ENCODE assay signal across 11 mouse cellular contexts in the genomic region with DNA sequence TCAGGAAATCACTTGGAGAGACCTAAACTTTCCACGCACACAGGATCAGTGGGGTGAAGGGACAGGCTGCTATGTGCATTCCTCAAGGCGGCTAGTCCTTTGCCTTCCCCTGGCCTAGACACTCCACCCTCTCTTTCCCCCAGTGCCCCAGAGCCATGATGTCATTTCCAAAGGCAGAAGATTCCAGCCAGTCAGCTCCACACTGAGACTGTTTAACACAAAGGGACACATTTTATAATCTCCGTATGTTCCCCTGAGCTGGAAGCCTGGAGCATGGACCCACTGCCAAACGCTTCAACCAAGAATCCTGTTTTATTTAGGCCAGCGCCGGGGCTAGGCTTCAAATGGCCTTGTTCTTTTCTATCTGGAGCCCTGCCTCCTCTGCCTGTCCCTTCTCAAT.
A peak's percentile ranks its signal among the peaks of the same experiment; 100 is the strongest.
DNase-seq lines count a peak whose midpoint lies in the region; ATAC-seq and TF ChIP-seq lines count a peak whose summit lies in the region.
"Had no signal": no experiment of that assay in that cellular context is flagged by ENCODE, and none has a peak within 500 bp of the region (broad histone marks: within the 10 kb centered on the region; RNA-seq: fewer than 3 reads in every experiment).

No protein-coding gene starts in this region.

- TF ChIP-seq CTCF in layer of hippocampus, adult 2 months (conservative IDR thresholded peaks at IDR 0.05), result no peak

- peak; percentile 26 to 41 for DNase-seq in left cerebral cortex, postnatal 14 days (ENCODE audit: low spot score in 2 of 2)
- DNase-seq in left cerebral cortex, adult 18-20 months (ENCODE audit: low spot score in 2 of 2), result no peak
- peak; percentile 61 to 67 for DNase-seq in cerebellum, adult 18-20 months
- peak; percentile 28 for DNase-seq in embryonic facial prominence, embryonic 14.5 days (ENCODE audit: low spot score)
- peak; percentile 25 to 41 for DNase-seq in layer of hippocampus, adult 2 months (ENCODE audit: low spot score in 2 of 2)
- no peak for DNase-seq in adrenal gland, adult 8-10 months
- no peak for DNase-seq in kidney, postnatal 36 days
- no peak for DNase-seq in thymus, postnatal 4 days
- DNase-seq: right cerebral cortex, postnatal 14 days had no signal

- peaks cover 6% of the 10 kb centered on the region; the same call in 1 of the 2 replicates for H3K4me1 ChIP-seq in embryonic facial prominence, embryonic 14.5 days (ENCODE audit: control insufficient read depth, insufficient read depth, low read length)

- no peak overlapping the region for H3K9ac ChIP-seq in embryonic facial prominence, embryonic 14.5 days (ENCODE audit: low read depth, low read length)
- H3K9ac ChIP-seq: midbrain, embryonic 12.5 days had no signal

- intact Hi-C loops in left cerebral cortex, postnatal 14 days (cut with DNase I), result no loop called here

- H3K36me3 ChIP-seq in embryonic facial prominence, embryonic 14.5 days (ENCODE audit: control insufficient read depth, insufficient read depth, low read length), result no peaks in the 10 kb centered on the region

- 60% methylated on average over 6 of the region's 6 CpGs for WGBS in embryonic facial prominence, embryonic 14.5 days

- no peak overlapping the region for H3K4me2 ChIP-seq in embryonic facial prominence, embryonic 14.5 days (ENCODE audit: low read depth, low read length)
- H3K4me2 ChIP-seq: midbrain, embryonic 12.5 days had no signal

- H3K27me3 ChIP-seq in embryonic facial prominence, embryonic 14.5 days (replicated peaks; ENCODE audit: control insufficient read depth, insufficient read depth, low read length), result no peaks in the 10 kb centered on the region
- H3K27me3 ChIP-seq: midbrain, embryonic 12.5 days had no signal

- no peak overlapping the region for H3K27ac ChIP-seq in embryonic facial prominence, embryonic 14.5 days (replicated peaks; ENCODE audit: low read depth, low read length)
- H3K27ac ChIP-seq in layer of hippocampus, adult 2 months, result peak overlapping the region; percentile 65
- H3K27ac ChIP-seq: left cerebral cortex, adult 2 months; midbrain, embryonic 12.5 days had no signal

- no peak overlapping the region for H3K4me3 ChIP-seq in embryonic facial prominence, embryonic 14.5 days (ENCODE audit: low read depth, low read length)
- no peak overlapping the region for H3K4me3 ChIP-seq in layer of hippocampus, adult 2 months
- H3K4me3 ChIP-seq: left cerebral cortex, adult 2 months; midbrain, embryonic 12.5 days had no signal

- no peaks in the 10 kb centered on the region for H3K9me3 ChIP-seq in embryonic facial prominence, embryonic 14.5 days (ENCODE audit: control insufficient read depth, low read length)
- H3K9me3 ChIP-seq: midbrain, embryonic 12.5 days had no signal

- ATAC-seq in embryonic facial prominence, embryonic 14.5 days (ENCODE audit: low read depth), result no peak; the same call in 1 of the 2 replicates

Comparison
In these comparisons a context has a peak if more than half of its experiments do, and no peak if none do; other contexts are left out.
1. DNase-seq: peak in left cerebral cortex, postnatal 14 days (2 of 2), cerebellum, adult 18-20 months (2 of 2), embryonic facial prominence, embryonic 14.5 days (single experiment) and layer of hippocampus, adult 2 months (2 of 2); none in left cerebral cortex, adult 18-20 months (0 of 2), adrenal gland, adult 8-10 months (single experiment), kidney, postnatal 36 days (0 of 2) and thymus, postnatal 4 days (single experiment).